Mouse (Mus musculus) forebrain, embryonic 10.5 days (tissue): ENCODE measurements around the gene Prkag1. TPM values are rescaled to one million over a fixed set of nuclear protein-coding genes. Genes with fewer than 3 reads are reported as not detected.

Experiments
- DNase-seq: peaks from one replicate; pipeline ENCODE4 v3.0.0-alpha.2; 2017; ENCODE audit warnings: low spot score; ENCODE audit errors: extremely low spot score
- H3K27ac ChIP-seq: fragments of 300-500 bp; sonication (generic); 2 replicates; pipeline ENCODE4 v1.5.1; 2016; ENCODE audit warnings: mild to moderate bottlenecking
- H3K27me3 ChIP-seq: fragments of 300-500 bp; sonication (generic); 2 replicates; pipeline ENCODE4 v1.6.1; 2016; ENCODE audit warnings: mild to moderate bottlenecking; ENCODE audit not compliant: poor library complexity, severe bottlenecking
- H3K36me3 ChIP-seq: fragments of 300-500 bp; sonication (generic); replicated peaks from 2 replicates; pipeline ENCODE4 v1.6.1; 2016; ENCODE audit warnings: mild to moderate bottlenecking, moderate library complexity
- H3K4me1 ChIP-seq: fragments of 300-500 bp; sonication (generic); 2 replicates; pipeline ENCODE4 v1.6.1; 2016
- H3K4me3 ChIP-seq: fragments of 300-500 bp; sonication (generic); 2 replicates; pipeline ENCODE4 v1.5.1; 2016; ENCODE audit warnings: mild to moderate bottlenecking, moderate library complexity
- H3K9me3 ChIP-seq: fragments of 300-500 bp; sonication (generic); 2 replicates; pipeline ENCODE4 v1.6.1; 2016; ENCODE audit warnings: mild to moderate bottlenecking, moderate library complexity
- WGBS: fragments of 180-500 bp; shearing (Covaris S2); methylation state at CpG from one replicate; pipeline ENCODE4 v1.1.7; 2016; 5-methylcytosine and 5-hydroxymethylcytosine counted together
- polyA plus RNA-seq: library from polyadenylated mRNA; unstranded; fragments of >200 nt; fragmentation: Nextera tagmentation; extraction: Ambion mirVana; gene quantifications from 2 replicates; pipeline ENCODE4 v1.2.1, GENCODE M21; 2016

Prkag1 gene
- polyA plus RNA-seq, 1 experiment from 2014 or later = 90.4 TPM

GRCm38 (mm10) chr15:98778191-98778770 lies 53.0 kb downstream of the Prkag1 start:
- peak; percentile 41 for DNase-seq
- no peak overlapping the region for H3K27ac ChIP-seq
- peaks cover 100% of the 10 kb centered on the region for H3K27me3 ChIP-seq
- under 1% methylated on average over 25 of the region's 25 CpGs for WGBS
- H3K4me1 ChIP-seq = peaks cover 51% of the 10 kb centered on the region
- no peaks in the 10 kb centered on the region for H3K9me3 ChIP-seq
- H3K36me3 ChIP-seq = no peaks in the 10 kb centered on the region
- H3K4me3 ChIP-seq = peak overlapping the region; percentile 30

DNA sequence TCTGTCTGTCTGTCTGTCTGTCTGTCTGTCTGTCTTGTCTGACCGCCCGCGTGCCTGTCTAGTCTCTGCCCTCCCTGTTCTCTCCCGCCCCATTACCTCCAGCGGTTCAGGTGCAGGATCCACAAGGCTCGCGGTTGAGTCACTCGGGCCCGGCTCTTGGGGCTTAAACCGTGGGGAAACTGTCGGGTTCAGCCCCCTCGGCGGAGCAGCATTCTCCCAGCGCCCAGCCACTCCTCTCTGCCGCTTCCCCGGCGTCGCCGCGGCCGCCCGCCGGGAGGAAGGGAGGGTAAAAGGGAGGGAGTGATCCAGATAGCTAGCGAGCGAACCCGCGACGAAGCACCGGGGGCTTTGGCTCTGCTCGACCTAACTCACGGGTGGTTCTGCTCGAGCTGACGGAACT lies 53.6 kb downstream of the Prkag1 start, which contains the start of gene Wnt10b:
Wnt10b (minus strand) TSS at position 389 of the 400 bp plus-strand sequence.
- no peak for DNase-seq
- peaks cover 100% of the 10 kb centered on the region for H3K27me3 ChIP-seq
- WGBS = 1% methylated on average over 33 of the region's 33 CpGs
- H3K4me3 ChIP-seq = peak within 1 kb of the TSS; percentile 30
- H3K27ac ChIP-seq = no peak within 1 kb of the TSS
- no peaks in the 10 kb centered on the region for H3K9me3 ChIP-seq
- H3K4me1 ChIP-seq = peaks cover 54% of the 10 kb centered on the region
- no peaks in the 10 kb centered on the region for H3K36me3 ChIP-seq

GRCm38 (mm10) chr15:98777005-98777616 lies 54.2 kb downstream of the Prkag1 start:
- Histone ChIP-seq H3K9me3 (no peaks in the 10 kb centered on the region), H3K4me1 (peaks cover 60% of the 10 kb centered on the region), H3K36me3 (no peaks in the 10 kb centered on the region), H3K27ac (no peak overlapping the region), H3K27me3 (peaks cover 100% of the 10 kb centered on the region), H3K4me3 (peak overlapping the region; percentile 37; the same call in 1 of the 2 replicates)
- under 1% methylated on average over 19 of the region's 19 CpGs for WGBS
- peak; percentile 39 for DNase-seq

GRCm38 (mm10) chr15:98776280-98777004 lies 54.9 kb downstream of the Prkag1 start:
- WGBS = under 1% methylated on average over 62 of the region's 62 CpGs
- Histone ChIP-seq H3K27ac (peak overlapping the region; percentile 48; the same call in 1 of the 2 replicates), H3K36me3 (no peaks in the 10 kb centered on the region), H3K4me3 (peak overlapping the region; percentile 37), H3K4me1 (peaks cover 64% of the 10 kb centered on the region), H3K9me3 (no peaks in the 10 kb centered on the region), H3K27me3 (peaks cover 100% of the 10 kb centered on the region)
- DNase-seq = peak; percentile 35

- no peak for DNase-seq
- 2% methylated on average over 5 of the region's 5 CpGs for WGBS
Observed at GRCm38 (mm10) chr15:98775533-98775932, 55.8 kb downstream of the Prkag1 start.

GRCm38 (mm10) chr15:98774096-98774495 lies 57.2 kb downstream of the Prkag1 start:
- Histone ChIP-seq H3K4me3 (no peak overlapping the region), H3K4me1 (peaks cover 55% of the 10 kb centered on the region), H3K27me3 (peaks cover 100% of the 10 kb centered on the region), H3K27ac (no peak overlapping the region), H3K36me3 (no peaks in the 10 kb centered on the region), H3K9me3 (no peaks in the 10 kb centered on the region)
- DNase-seq = peak; percentile 31
- WGBS = 6% methylated on average over 15 of the region's 15 CpGs

More at GRCm38 (mm10) chr15:98775533-98775932, 55.8 kb downstream of the Prkag1 start:
- Histone ChIP-seq H3K4me1 (peaks cover 62% of the 10 kb centered on the region), H3K36me3 (no peaks in the 10 kb centered on the region), H3K4me3 (no peak overlapping the region), H3K9me3 (no peaks in the 10 kb centered on the region), H3K27ac (no peak overlapping the region), H3K27me3 (peaks cover 100% of the 10 kb centered on the region)

- Histone ChIP-seq H3K4me1 (peaks cover 42% of the 10 kb centered on the region), H3K27me3 (peaks cover 100% of the 10 kb centered on the region), H3K9me3 (no peaks in the 10 kb centered on the region), H3K36me3 (no peaks in the 10 kb centered on the region), H3K27ac (no peak overlapping the region), H3K4me3 (peak overlapping the region; percentile 31)
- DNase-seq = peak; percentile 53
- WGBS = 1% methylated on average over 36 of the region's 36 CpGs
Observed at GRCm38 (mm10) chr15:98772511-98773211, 58.7 kb downstream of the Prkag1 start.

- no peaks in the 10 kb centered on the region for H3K36me3 ChIP-seq
- 3% methylated on average over 12 of the region's 12 CpGs for WGBS
- H3K4me3 ChIP-seq = peak overlapping the region; percentile 31
- H3K27ac ChIP-seq = no peak overlapping the region
- peaks cover 35% of the 10 kb centered on the region for H3K4me1 ChIP-seq
- DNase-seq = no peak
- H3K27me3 ChIP-seq = peaks cover 100% of the 10 kb centered on the region
- H3K9me3 ChIP-seq = no peaks in the 10 kb centered on the region
Observed at GRCm38 (mm10) chr15:98771813-98772425, 59.4 kb downstream of the Prkag1 start.

- WGBS = 26% methylated on average over 5 of the region's 5 CpGs
- H3K4me3 ChIP-seq = no peak overlapping the region
- peaks cover 24% of the 10 kb centered on the region for H3K4me1 ChIP-seq
- no peaks in the 10 kb centered on the region for H3K9me3 ChIP-seq
- no peak overlapping the region for H3K27ac ChIP-seq
- no peaks in the 10 kb centered on the region for H3K36me3 ChIP-seq
- peaks cover 96% of the 10 kb centered on the region for H3K27me3 ChIP-seq
- DNase-seq = no peak
Observed at GRCm38 (mm10) chr15:98768259-98768658, 63.1 kb downstream of the Prkag1 start.

GRCm38 (mm10) chr15:98765929-98766328 lies 65.4 kb downstream of the Prkag1 start:
- H3K4me3 ChIP-seq = no peak overlapping the region
- no peaks in the 10 kb centered on the region for H3K9me3 ChIP-seq
- peaks cover 28% of the 10 kb centered on the region for H3K4me1 ChIP-seq
- DNase-seq = no peak
- WGBS = 76% methylated on average over 4 of the region's 4 CpGs
- peaks cover 75% of the 10 kb centered on the region for H3K27me3 ChIP-seq
- H3K36me3 ChIP-seq = peaks cover 7% of the 10 kb centered on the region; the same call in 1 of the 2 replicates
- no peak overlapping the region for H3K27ac ChIP-seq
